Mouse (Mus musculus) stomach, embryonic 15.5 days (tissue): ENCODE data around the gene Clrn3. TPM values are rescaled to one million over a fixed set of nuclear protein-coding genes. Genes with fewer than 3 reads are reported as not detected.

ENCODE experiments used
- ATAC-seq: fragments of 200-750 bp; cut with Nextera tagmentation; 2 replicates; pipeline ENCODE4 v1.8.0; 2017; ENCODE audit warnings: low read depth, moderate number of reproducible peaks, moderate TSS enrichment; ENCODE audit not compliant: insufficient read depth, low FRiP score
- H3K27ac ChIP-seq: fragments of 300-500 bp; sonication (generic); 2 replicates; pipeline ENCODE4 v1.5.1; 2015; ENCODE audit warnings: mild to moderate bottlenecking, inconsistent platforms
- H3K27me3 ChIP-seq: fragments of 300-500 bp; sonication (generic); replicated peaks from 2 replicates; pipeline ENCODE4 v1.6.1; 2015; ENCODE audit warnings: inconsistent platforms
- H3K36me3 ChIP-seq: fragments of 300-500 bp; sonication (generic); 2 replicates; pipeline ENCODE4 v1.6.1; 2015; ENCODE audit warnings: inconsistent platforms
- H3K4me1 ChIP-seq: fragments of 300-500 bp; sonication (generic); 2 replicates; pipeline ENCODE4 v1.6.1; 2015; ENCODE audit warnings: inconsistent platforms
- H3K4me2 ChIP-seq: fragments of 300-500 bp; sonication (generic); 2 replicates; pipeline ENCODE4 v1.6.1; 2015; ENCODE audit warnings: mild to moderate bottlenecking, inconsistent platforms
- H3K4me3 ChIP-seq: fragments of 300-500 bp; sonication (generic); replicated peaks from 2 replicates; pipeline ENCODE4 v1.5.1; 2015; ENCODE audit warnings: inconsistent platforms
- H3K9ac ChIP-seq: fragments of 300-500 bp; sonication (generic); 2 replicates; pipeline ENCODE4 v1.6.1; 2015; ENCODE audit warnings: inconsistent platforms
- H3K9me3 ChIP-seq: fragments of 300-500 bp; sonication (generic); 2 replicates; pipeline ENCODE4 v1.6.1; 2016; ENCODE audit warnings: inconsistent platforms
- WGBS: fragments of 180-500 bp; shearing (Covaris S2); methylation state at CpG from one replicate; pipeline ENCODE4 v1.1.7; 2015; 5-methylcytosine and 5-hydroxymethylcytosine counted together
- polyA plus RNA-seq: library from polyadenylated mRNA; unstranded; fragments of >200 nt; fragmentation: Nextera tagmentation; extraction: Ambion mirVana; gene quantifications from 2 replicates; pipeline ENCODE4 v1.2.1, GENCODE M21; 2015

Gene Clrn3
- polyA plus RNA-seq, 1 experiment from 2014 or later = 5.2 TPM

DNA sequence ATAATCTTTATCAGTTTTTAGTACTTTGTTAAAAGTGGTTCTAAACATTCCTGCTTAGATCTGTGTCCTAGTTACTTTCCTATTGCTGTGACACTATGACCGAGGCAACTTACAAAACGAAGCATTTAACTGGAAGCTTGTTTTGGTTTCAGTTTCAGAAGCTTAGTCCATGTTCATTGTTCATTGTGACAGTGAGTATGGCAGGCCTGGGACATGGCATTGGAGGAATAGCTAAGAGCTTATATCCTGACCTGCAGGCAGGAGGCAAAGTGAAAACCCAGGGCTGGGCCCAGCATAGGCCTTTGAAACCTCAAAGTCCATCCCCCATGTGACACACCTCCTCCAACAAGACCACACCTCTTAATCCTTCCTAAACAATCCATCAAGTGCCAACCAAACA is 614 bp upstream of the Clrn3 start:
- Histone ChIP-seq H3K9ac (no peak overlapping the region), H3K36me3 (no peaks in the 10 kb centered on the region), H3K4me2 (no peak overlapping the region), H3K9me3 (no peaks in the 10 kb centered on the region), H3K27ac (no peak overlapping the region), H3K27me3 (no peaks in the 10 kb centered on the region), H3K4me1 (0 out of 2 replicates have a peak, but pooled peaks cover 2% of the 10 kb centered on the region), H3K4me3 (no peak overlapping the region)
- no peak for ATAC-seq
- 84% methylated on average over 2 of the region's 2 CpGs for WGBS

DNA sequence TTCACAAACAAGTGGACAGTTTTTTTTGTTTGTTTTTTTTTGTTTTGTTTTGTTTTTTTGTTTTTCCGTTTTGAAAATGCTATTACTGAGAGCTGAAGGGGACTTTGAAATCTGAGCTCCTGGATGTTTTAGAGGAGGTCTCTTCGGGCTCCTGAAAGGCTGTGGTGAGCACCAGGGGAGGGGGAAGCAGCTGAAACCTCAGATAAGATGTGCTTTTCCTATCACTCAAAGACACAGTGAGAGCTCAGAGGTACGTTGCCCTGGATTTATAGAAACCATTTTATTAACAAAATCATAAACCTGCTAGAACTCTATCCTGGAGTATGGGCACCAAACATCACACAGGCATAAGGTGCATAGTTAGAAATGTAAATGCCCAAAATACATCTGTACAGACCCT is 1.3 kb downstream of the Clrn3 start:
- Histone ChIP-seq H3K27ac (no peak overlapping the region), H3K9me3 (no peaks in the 10 kb centered on the region), H3K4me3 (no peak overlapping the region), H3K4me1 (0 out of 2 replicates have a peak, but pooled peaks cover 4% of the 10 kb centered on the region), H3K4me2 (no peak overlapping the region), H3K9ac (no peak overlapping the region), H3K27me3 (no peaks in the 10 kb centered on the region), H3K36me3 (no peaks in the 10 kb centered on the region)
- 42% methylated on average over 3 of the region's 3 CpGs for WGBS
- ATAC-seq = no peak

DNA sequence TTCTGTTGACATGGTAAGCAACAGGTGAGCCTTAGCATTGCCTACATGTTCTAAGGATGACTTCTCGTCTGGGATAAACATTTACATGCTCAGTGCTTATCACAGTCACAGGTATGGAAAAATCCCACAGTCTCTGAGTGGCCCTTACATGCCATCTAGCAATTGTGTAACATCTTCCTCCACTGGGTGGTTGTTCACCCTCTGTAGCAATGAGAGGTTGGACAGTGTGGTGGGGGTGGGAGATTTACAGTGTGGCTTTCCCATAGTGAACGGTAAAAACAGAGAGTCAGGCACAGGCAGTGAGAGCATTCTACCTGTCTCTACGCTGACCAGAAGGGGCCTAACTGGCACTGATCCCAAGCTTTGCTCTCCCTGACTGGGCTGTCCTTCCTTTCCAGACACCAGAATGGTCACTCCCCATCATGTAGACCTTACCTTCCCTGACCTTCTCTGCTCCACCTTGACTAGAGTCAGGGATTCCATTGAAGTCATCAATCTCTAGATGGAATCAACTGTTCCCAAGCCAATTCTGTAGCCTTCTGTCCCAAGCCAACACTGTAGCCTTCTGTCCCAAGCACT is 1.8 kb downstream of the Clrn3 start:
- no peak overlapping the region for H3K4me2 ChIP-seq
- no peak overlapping the region for H3K4me3 ChIP-seq
- H3K27me3 ChIP-seq = no peaks in the 10 kb centered on the region
- no peak overlapping the region for H3K9ac ChIP-seq
- no peaks in the 10 kb centered on the region for H3K9me3 ChIP-seq
- H3K4me1 ChIP-seq = 0 out of 2 replicates have a peak, but pooled peaks cover 4% of the 10 kb centered on the region
- no peak for ATAC-seq
- no peak overlapping the region for H3K27ac ChIP-seq
- WGBS = 79% methylated on average over 3 of the region's 3 CpGs
- H3K36me3 ChIP-seq = no peaks in the 10 kb centered on the region

DNA sequence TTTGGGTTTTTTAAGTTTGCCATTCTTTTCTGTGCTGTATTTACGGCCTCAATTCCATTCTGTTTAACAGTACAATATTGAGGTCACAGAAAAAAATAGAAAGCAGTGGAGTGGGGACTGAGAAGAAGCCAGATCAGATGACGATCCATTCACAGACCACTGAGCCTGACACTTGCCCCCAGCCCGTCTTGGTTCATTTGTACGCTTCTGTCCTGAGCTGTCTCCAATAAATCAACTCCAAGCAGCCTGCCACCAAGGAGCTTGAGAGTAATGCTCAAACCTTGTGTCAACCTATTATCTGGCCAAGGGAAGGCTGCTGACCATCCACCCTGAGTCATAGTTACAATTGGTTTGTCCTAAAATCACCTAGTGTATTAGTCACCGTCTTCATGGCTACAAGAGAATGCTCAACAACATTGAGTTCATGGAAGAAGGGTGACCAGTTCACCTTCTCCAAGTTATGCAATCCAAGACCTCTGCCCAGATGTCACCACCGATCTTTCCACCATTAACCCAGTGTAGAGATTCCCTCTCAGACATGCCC is 4.0 kb downstream of the Clrn3 start:
- H3K27ac ChIP-seq = no peak overlapping the region
- 0 out of 2 replicates have a peak, but pooled peaks cover 4% of the 10 kb centered on the region for H3K4me1 ChIP-seq
- ATAC-seq = no peak
- WGBS = 71% methylated on average over 6 of the region's 6 CpGs
- no peak overlapping the region for H3K4me2 ChIP-seq
- H3K9me3 ChIP-seq = no peaks in the 10 kb centered on the region
- H3K36me3 ChIP-seq = no peaks in the 10 kb centered on the region
- no peak overlapping the region for H3K4me3 ChIP-seq
- H3K9ac ChIP-seq = no peak overlapping the region
- no peaks in the 10 kb centered on the region for H3K27me3 ChIP-seq

DNA sequence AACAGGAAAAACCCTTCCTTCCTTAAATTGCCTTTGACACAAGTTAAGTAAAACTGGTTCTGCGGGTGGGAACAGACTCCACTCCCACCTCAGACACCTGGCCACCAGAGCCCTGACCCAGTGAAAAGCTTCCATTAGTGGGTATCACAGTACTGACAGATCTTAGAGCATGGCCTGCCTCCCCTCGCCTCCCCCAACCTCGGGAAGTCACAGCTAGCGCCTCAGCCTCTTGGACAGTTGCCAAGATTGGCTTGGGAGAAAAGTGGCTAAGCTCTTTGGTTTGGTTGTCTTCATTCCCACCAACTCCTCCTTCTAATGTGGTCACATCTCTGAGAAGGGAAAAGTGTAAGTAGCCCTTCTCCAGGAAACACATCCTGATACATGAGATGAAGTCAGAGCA is 4.5 kb downstream of the Clrn3 start:
- H3K36me3 ChIP-seq = no peaks in the 10 kb centered on the region
- no peak overlapping the region for H3K4me3 ChIP-seq
- WGBS = 19% methylated on average over 4 of the region's 4 CpGs
- no peaks in the 10 kb centered on the region for H3K9me3 ChIP-seq
- H3K4me2 ChIP-seq = no peak overlapping the region
- H3K27ac ChIP-seq = no peak overlapping the region
- ATAC-seq = no peak
- no peaks in the 10 kb centered on the region for H3K27me3 ChIP-seq
- H3K4me1 ChIP-seq = 0 out of 2 replicates have a peak, but pooled peaks cover 4% of the 10 kb centered on the region
- no peak overlapping the region for H3K9ac ChIP-seq

DNA sequence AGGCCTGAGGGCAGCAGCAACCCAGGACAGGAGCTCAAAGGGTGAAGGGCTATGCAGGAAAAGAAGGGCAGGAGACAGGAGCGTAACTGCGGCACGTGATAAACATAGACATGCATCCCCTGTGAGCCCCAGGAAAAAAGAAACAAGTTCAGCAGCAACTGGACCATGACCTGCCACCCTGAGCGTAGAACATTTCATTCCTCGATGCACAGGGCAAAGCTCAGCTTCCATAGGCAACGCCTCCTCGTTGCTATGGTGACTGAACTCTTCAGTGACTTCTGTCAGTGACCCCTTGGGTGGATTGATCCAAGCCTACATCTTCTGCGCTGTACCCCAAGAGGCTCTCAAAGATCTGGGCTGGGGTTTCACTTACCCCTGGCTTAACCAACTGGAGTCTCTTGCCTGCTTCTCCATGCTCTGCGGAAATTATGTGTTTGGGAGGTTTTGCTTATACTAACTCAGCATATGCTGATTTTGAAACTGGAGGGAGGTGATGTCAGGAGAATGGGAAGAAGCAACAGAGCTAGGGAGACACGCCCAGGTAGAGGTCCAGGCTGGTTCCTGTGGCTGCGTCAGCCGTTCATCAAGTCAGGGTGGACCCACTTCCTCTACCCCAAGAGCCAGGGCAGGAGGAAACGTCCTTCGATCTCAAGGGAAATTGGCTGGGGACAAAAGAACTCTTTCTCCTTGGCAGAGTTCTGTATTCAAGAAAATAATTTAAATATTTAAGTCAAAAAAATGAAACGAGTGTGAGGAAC is 6.5 kb downstream of the Clrn3 start:
- WGBS = 73% methylated on average over 15 of the region's 15 CpGs
- H3K9ac ChIP-seq = no peak overlapping the region
- H3K27ac ChIP-seq = no peak overlapping the region
- no peak overlapping the region for H3K4me2 ChIP-seq
- no peak; the same call in 1 of the 2 replicates for ATAC-seq
- no peak overlapping the region for H3K4me3 ChIP-seq
- 0 out of 2 replicates have a peak, but pooled peaks cover 4% of the 10 kb centered on the region for H3K4me1 ChIP-seq
- no peaks in the 10 kb centered on the region for H3K27me3 ChIP-seq
- H3K9me3 ChIP-seq = no peaks in the 10 kb centered on the region
- no peaks in the 10 kb centered on the region for H3K36me3 ChIP-seq

DNA sequence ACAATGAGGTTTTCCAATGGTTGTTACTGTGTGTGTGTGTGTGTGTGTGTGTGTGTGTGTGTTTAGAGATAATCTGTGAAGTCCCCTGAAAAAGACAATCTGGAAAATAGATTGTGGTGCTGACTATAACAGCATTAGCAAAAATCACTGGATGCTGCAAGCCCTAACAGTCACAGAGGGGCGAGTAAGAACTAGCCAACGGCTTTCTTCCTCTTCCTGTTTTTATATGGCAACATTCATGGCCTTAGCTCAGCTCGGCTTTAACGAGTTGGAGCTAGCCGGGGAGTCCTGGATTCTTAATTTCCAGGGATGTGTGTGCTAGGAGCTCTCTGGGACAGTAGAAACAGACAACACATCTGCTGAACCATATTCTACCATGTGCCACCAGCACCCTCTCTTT is 8.2 kb downstream of the Clrn3 start:
- Histone ChIP-seq H3K9me3 (no peaks in the 10 kb centered on the region), H3K4me3 (no peak overlapping the region), H3K27me3 (no peaks in the 10 kb centered on the region), H3K4me1 (0 out of 2 replicates have a peak, but pooled peaks cover 4% of the 10 kb centered on the region), H3K9ac (no peak overlapping the region), H3K27ac (no peak overlapping the region), H3K4me2 (no peak overlapping the region), H3K36me3 (no peaks in the 10 kb centered on the region)
- no peak for ATAC-seq
- WGBS = 63% methylated on average over 5 of the region's 5 CpGs

DNA sequence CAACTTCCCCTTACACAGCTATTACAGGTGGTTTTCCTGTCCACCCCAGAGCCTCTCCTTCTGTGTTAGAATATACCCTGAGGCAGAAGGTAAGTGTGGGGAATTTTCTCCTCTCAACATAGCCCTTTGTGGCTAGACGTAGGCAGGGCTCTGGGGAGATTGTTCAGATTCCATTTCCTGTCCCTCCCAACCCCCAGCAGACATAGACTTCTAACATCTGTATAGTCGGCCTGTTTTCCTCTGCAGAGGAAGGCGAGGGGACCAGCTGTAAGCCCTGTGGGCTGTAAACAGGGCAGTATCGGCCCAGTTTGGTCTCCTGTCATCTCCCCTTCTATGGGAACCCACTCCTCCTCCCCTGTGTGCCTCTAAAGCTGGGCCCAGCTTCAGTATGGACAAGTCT is 11.3 kb downstream of the Clrn3 start:
- no peaks in the 10 kb centered on the region for H3K9me3 ChIP-seq
- 48% methylated on average over 4 of the region's 4 CpGs for WGBS

DNA sequence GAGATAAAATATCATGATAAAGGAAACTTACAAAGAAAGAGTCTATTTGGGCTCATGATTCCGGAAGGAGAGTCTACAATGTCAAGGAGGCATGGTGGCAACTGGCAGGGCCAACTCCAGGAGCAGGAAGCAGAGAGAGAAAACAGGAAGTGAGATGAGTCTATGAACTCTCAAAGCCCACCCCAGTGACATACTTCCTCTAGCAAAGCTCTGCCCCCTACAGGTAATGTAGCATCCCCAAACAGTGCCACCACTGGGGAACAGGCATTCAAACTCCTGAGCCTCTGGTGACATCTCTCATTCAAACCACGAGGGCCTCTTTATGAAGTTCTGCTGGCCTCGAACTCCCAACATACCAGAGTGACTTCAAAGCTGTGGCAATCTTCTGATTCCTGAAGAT is 16.7 kb downstream of the Clrn3 start:
- H3K36me3 ChIP-seq = no peaks in the 10 kb centered on the region

More for the DNA sequence above, 11.3 kb downstream of the Clrn3 start:
- ATAC-seq = no peak
- Histone ChIP-seq H3K4me2 (no peak overlapping the region), H3K4me3 (no peak overlapping the region), H3K27ac (no peak overlapping the region), H3K36me3 (no peaks in the 10 kb centered on the region), H3K9ac (no peak overlapping the region), H3K4me1 (no peaks in the 10 kb centered on the region), H3K27me3 (no peaks in the 10 kb centered on the region)

DNA sequence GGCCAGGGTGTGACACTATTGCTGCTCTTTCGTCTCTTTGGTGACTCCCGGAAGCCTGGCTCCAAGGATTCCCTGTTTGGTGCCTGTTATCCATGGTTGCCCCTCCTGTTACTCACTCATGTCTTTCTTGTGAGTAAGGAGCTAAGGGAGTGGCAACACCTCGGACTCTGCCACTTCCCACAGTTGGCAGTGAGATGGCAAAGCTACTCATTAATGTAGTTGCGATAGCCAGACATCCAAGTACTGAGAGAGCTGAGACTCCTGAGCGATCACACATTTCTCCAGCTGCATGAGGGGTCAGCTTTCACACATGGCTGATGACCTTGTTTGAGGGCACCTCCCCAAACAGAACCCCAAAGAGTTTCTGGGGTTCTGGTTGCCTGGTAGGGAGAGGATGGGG is 18.0 kb downstream of the Clrn3 start:
- Histone ChIP-seq H3K4me3 (no peak overlapping the region), H3K36me3 (no peaks in the 10 kb centered on the region), H3K9me3 (no peaks in the 10 kb centered on the region), H3K4me2 (no peak overlapping the region), H3K27me3 (no peaks in the 10 kb centered on the region), H3K4me1 (no peaks in the 10 kb centered on the region), H3K9ac (no peak overlapping the region), H3K27ac (no peak overlapping the region)
- ATAC-seq = no peak
- 82% methylated on average over 5 of the region's 5 CpGs for WGBS

More for the DNA sequence above, 16.7 kb downstream of the Clrn3 start:
- H3K4me3 ChIP-seq = no peak overlapping the region
- no peaks in the 10 kb centered on the region for H3K4me1 ChIP-seq
- H3K27ac ChIP-seq = no peak overlapping the region
- no peaks in the 10 kb centered on the region for H3K27me3 ChIP-seq
- H3K9ac ChIP-seq = no peak overlapping the region
- H3K4me2 ChIP-seq = no peak overlapping the region
- 83% methylated on average over 3 of the region's 3 CpGs for WGBS
- no peaks in the 10 kb centered on the region for H3K9me3 ChIP-seq
- no peak for ATAC-seq

DNA sequence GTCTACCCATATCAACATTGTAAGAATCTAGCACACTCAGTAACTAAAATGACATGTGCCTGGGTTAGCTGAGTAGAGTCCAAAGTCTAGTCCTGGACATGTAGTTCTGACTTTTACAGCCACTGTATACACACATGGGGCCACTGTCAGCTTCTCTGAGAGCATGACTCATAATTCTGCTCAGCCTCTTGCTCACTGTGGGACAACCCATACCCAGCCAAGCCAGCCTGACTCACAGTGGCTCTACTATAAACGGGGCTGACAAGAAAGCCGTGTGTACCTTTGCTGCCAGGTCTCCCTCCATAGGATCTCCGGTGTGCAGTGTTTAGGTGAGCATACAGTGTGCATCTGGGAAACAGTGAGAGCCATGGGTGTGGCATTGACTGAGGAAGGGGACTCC is 19.2 kb downstream of the Clrn3 start:
- Histone ChIP-seq H3K36me3 (no peaks in the 10 kb centered on the region), H3K4me2 (no peak overlapping the region), H3K4me3 (no peak overlapping the region), H3K4me1 (no peaks in the 10 kb centered on the region), H3K9ac (no peak overlapping the region), H3K27ac (no peak overlapping the region), H3K9me3 (no peaks in the 10 kb centered on the region), H3K27me3 (no peaks in the 10 kb centered on the region)
- WGBS = 66% methylated on average over 3 of the region's 3 CpGs
- ATAC-seq = peak; percentile 96

DNA sequence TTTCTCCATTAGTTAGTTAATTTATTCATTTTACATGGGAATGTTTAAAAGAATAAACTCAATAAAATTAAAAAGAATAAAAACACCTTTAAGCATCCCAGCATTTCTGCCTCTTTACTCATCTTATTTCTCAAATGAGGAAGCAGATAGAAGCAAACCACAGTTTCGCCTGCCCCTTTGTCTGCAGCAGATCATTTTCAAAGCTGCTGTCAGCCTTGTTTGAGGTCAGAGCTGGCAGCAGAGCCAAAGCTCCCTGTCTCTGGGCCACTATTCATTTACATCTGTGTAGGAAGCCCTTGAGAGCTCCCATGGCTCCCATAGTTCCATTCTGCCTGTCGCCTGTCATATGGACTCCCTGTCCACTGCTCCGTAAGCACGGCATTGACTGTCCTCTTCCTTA is 19.9 kb downstream of the Clrn3 start:
- Histone ChIP-seq H3K36me3 (no peaks in the 10 kb centered on the region), H3K9me3 (no peaks in the 10 kb centered on the region), H3K27me3 (no peaks in the 10 kb centered on the region), H3K27ac (no peak overlapping the region), H3K4me1 (no peaks in the 10 kb centered on the region), H3K4me3 (no peak overlapping the region), H3K4me2 (no peak overlapping the region), H3K9ac (no peak overlapping the region)
- no peak for ATAC-seq
- WGBS = 81% methylated on average over 4 of the region's 4 CpGs
